Mouse (Mus musculus) midbrain, postnatal 0 days (tissue): ENCODE measurements around the gene Prr5l. TPM values are rescaled to one million over a fixed set of nuclear protein-coding genes. Genes with fewer than 3 reads are reported as not detected.

Experiments
- ATAC-seq: fragments of 200-750 bp; cut with Nextera tagmentation; 2 replicates; pipeline ENCODE4 v1.8.0; 2017; ENCODE audit warnings: moderate number of reproducible peaks, mild to moderate bottlenecking, moderate TSS enrichment, moderate library complexity; ENCODE audit not compliant: low FRiP score
- DNase-seq: peaks from one replicate; pipeline ENCODE4 v3.0.0-alpha.2; 2015; ENCODE audit warnings: low spot score
- H3K27ac ChIP-seq: fragments of 300-500 bp; sonication (generic); 2 replicates; pipeline ENCODE4 v1.5.1; 2014; ENCODE audit warnings: low read depth, mild to moderate bottlenecking, low read length, mixed read lengths
- H3K27me3 ChIP-seq: fragments of 300-500 bp; sonication (generic); 2 replicates; pipeline ENCODE4 v1.6.1; 2014; ENCODE audit warnings: low read length, control low read depth, mixed read lengths; ENCODE audit not compliant: insufficient read depth
- H3K36me3 ChIP-seq: fragments of 300-500 bp; sonication (generic); 2 replicates; pipeline ENCODE4 v1.6.1; 2014; ENCODE audit warnings: low read length, control low read depth, mixed read lengths; ENCODE audit not compliant: insufficient read depth
- H3K4me1 ChIP-seq: fragments of 300-500 bp; sonication (generic); 2 replicates; pipeline ENCODE4 v1.6.1; 2014; ENCODE audit warnings: mild to moderate bottlenecking, control low read depth, antibody characterized with exemption, low read length, mixed read lengths; ENCODE audit not compliant: insufficient read depth
- H3K4me2 ChIP-seq: fragments of 300-500 bp; sonication (generic); 2 replicates; pipeline ENCODE4 v1.6.1; 2014; ENCODE audit warnings: low read depth, mild to moderate bottlenecking, low read length, mixed read lengths; ENCODE audit not compliant: poor library complexity, severe bottlenecking
- H3K4me3 ChIP-seq: fragments of 300-500 bp; sonication (generic); 2 replicates; pipeline ENCODE4 v1.5.1; 2014; ENCODE audit warnings: low read depth, mild to moderate bottlenecking, low read length, moderate library complexity
- H3K9ac ChIP-seq: fragments of 300-500 bp; sonication (generic); replicated peaks from 2 replicates; pipeline ENCODE4 v1.6.1; 2014; ENCODE audit warnings: mild to moderate bottlenecking, low read length, moderate library complexity, mixed read lengths; ENCODE audit not compliant: poor library complexity, severe bottlenecking
- H3K9me3 ChIP-seq: fragments of 300-500 bp; sonication (generic); 2 replicates; pipeline ENCODE4 v1.6.1; 2016; ENCODE audit warnings: low read length, control low read depth
- CTCF ChIP-seq: IDR thresholded peaks from 2 replicates; pipeline ENCODE4 v1.5.1; 2016; ENCODE audit warnings: antibody characterized with exemption, mild to moderate bottlenecking
- WGBS: fragments of 180-500 bp; shearing (Covaris S2); extraction: QIAGEN DNeasy Blood & Tissue Kit; methylation state at CpG from one replicate; pipeline ENCODE4 v1.1.7; 2014; 5-methylcytosine and 5-hydroxymethylcytosine counted together
- polyA plus RNA-seq: library from polyadenylated mRNA; unstranded; fragments of >200 nt; fragmentation: Nextera tagmentation; extraction: Ambion mirVana; gene quantifications from 2 replicates; pipeline ENCODE4 v1.2.1, GENCODE M21; 2015
- total RNA-seq: library from RNA; depleted of rRNA; stranded (reverse); fragments of >200 nt; gene quantifications from 2 replicates; pipeline ENCODE4 v1.2.3, GENCODE M21; 2014

Prr5l gene
- total and polyA plus RNA-seq, 2 experiments from 2014 or later = 2.7 to 4.0 TPM

- 60% methylated on average over 4 of the region's 4 CpGs for WGBS
- Histone ChIP-seq H3K9ac (no peak overlapping the region), H3K4me2 (no peak overlapping the region), H3K27me3 (no peaks in the 10 kb centered on the region), H3K4me1 (no peaks in the 10 kb centered on the region), H3K9me3 (no peaks in the 10 kb centered on the region), H3K27ac (no peak overlapping the region), H3K4me3 (no peak overlapping the region), H3K36me3 (peaks cover 19% of the 10 kb centered on the region)
- ATAC-seq (no peak), DNase-seq (no peak)
- no peak for TF ChIP-seq CTCF
Observed at GRCm38 (mm10) chr2:101693043-101693442, 189.8 kb downstream of the Prr5l start.

GRCm38 (mm10) chr2:101690252-101690827 is 192.5 kb downstream of the Prr5l start:
- DNase-seq (no peak), ATAC-seq (no peak)
- WGBS = 83% methylated on average over 9 of the region's 9 CpGs

GRCm38 (mm10) chr2:101688011-101688410 is 194.8 kb downstream of the Prr5l start:
- DNase-seq (no peak), ATAC-seq (no peak)
- H3K27ac ChIP-seq = no peak overlapping the region
- no peak overlapping the region for H3K4me2 ChIP-seq
- H3K27me3 ChIP-seq = no peaks in the 10 kb centered on the region
- WGBS = 94% methylated on average over 5 of the region's 5 CpGs
- no peaks in the 10 kb centered on the region for H3K9me3 ChIP-seq
- H3K9ac ChIP-seq = no peak overlapping the region
- no peaks in the 10 kb centered on the region for H3K4me1 ChIP-seq
- H3K36me3 ChIP-seq = peaks cover 8% of the 10 kb centered on the region; the same call in 1 of the 2 replicates
- H3K4me3 ChIP-seq = no peak overlapping the region
- no peak for TF ChIP-seq CTCF

More at GRCm38 (mm10) chr2:101690252-101690827, 192.5 kb downstream of the Prr5l start:
- Histone ChIP-seq H3K27ac (no peak overlapping the region), H3K4me2 (no peak overlapping the region), H3K36me3 (peaks cover 5% of the 10 kb centered on the region; the same call in 1 of the 2 replicates), H3K4me3 (no peak overlapping the region), H3K4me1 (no peaks in the 10 kb centered on the region), H3K9ac (no peak overlapping the region), H3K9me3 (no peaks in the 10 kb centered on the region), H3K27me3 (no peaks in the 10 kb centered on the region)
- no peak for TF ChIP-seq CTCF

- DNase-seq (peak; percentile 22), ATAC-seq (no peak)
- Histone ChIP-seq H3K36me3 (0 out of 2 replicates have a peak, but pooled peaks cover 8% of the 10 kb centered on the region), H3K4me1 (no peaks in the 10 kb centered on the region), H3K9ac (no peak overlapping the region), H3K4me3 (no peak overlapping the region), H3K4me2 (no peak overlapping the region), H3K27me3 (no peaks in the 10 kb centered on the region), H3K27ac (no peak overlapping the region), H3K9me3 (no peaks in the 10 kb centered on the region)
- no peak for TF ChIP-seq CTCF
- 85% methylated on average over 12 of the region's 12 CpGs for WGBS
Observed at GRCm38 (mm10) chr2:101684421-101684820, 198.4 kb downstream of the Prr5l start.

GRCm38 (mm10) chr2:101679164-101679784 is 203.6 kb downstream of the Prr5l start:
- H3K9me3 ChIP-seq = no peaks in the 10 kb centered on the region
- H3K27ac ChIP-seq = no peak overlapping the region
- no peaks in the 10 kb centered on the region for H3K36me3 ChIP-seq
- ATAC-seq (no peak), DNase-seq (no peak)
- no peak for TF ChIP-seq CTCF
- H3K4me1 ChIP-seq = no peaks in the 10 kb centered on the region
- H3K27me3 ChIP-seq = no peaks in the 10 kb centered on the region
- H3K9ac ChIP-seq = peak overlapping the region; percentile 79
- H3K4me3 ChIP-seq = peak overlapping the region; percentile 92
- 2% methylated on average over 15 of the region's 15 CpGs for WGBS
- H3K4me2 ChIP-seq = peak overlapping the region; percentile 95
